Mouse (Mus musculus) hindbrain, embryonic 11.5 days (tissue): ENCODE measurements around the gene Tomm40. TPM values are rescaled to one million over a fixed set of nuclear protein-coding genes. Genes with fewer than 3 reads are reported as not detected.

Source experiments
- ATAC-seq: fragments of 200-750 bp; cut with Nextera tagmentation; 2 replicates; pipeline ENCODE4 v1.8.0; 2017; ENCODE audit warnings: mild to moderate bottlenecking, moderate TSS enrichment, moderate library complexity; ENCODE audit not compliant: low FRiP score
- DNase-seq: peaks from one replicate; pipeline ENCODE4 v3.0.0-alpha.2; 2015; ENCODE audit warnings: low spot score
- H3K27ac ChIP-seq: fragments of 300-500 bp; sonication (generic); 2 replicates; pipeline ENCODE4 v1.5.1; 2014; ENCODE audit warnings: mild to moderate bottlenecking, low read depth, low read length
- H3K27me3 ChIP-seq: fragments of 300-500 bp; sonication (generic); 2 replicates; pipeline ENCODE4 v1.6.1; 2014; ENCODE audit warnings: mild to moderate bottlenecking, low read length, moderate library complexity, mixed read lengths; ENCODE audit not compliant: control insufficient read depth, insufficient read depth
- H3K36me3 ChIP-seq: fragments of 300-500 bp; sonication (generic); 2 replicates; pipeline ENCODE4 v1.6.1; 2014; ENCODE audit warnings: mild to moderate bottlenecking, low read length, moderate library complexity, mixed read lengths; ENCODE audit not compliant: control insufficient read depth, insufficient read depth
- H3K4me1 ChIP-seq: fragments of 300-500 bp; sonication (generic); replicated peaks from 2 replicates; pipeline ENCODE4 v1.6.1; 2014; ENCODE audit warnings: low read length, mixed read lengths; ENCODE audit not compliant: control insufficient read depth, insufficient read depth
- H3K4me2 ChIP-seq: fragments of 300-500 bp; sonication (generic); replicated peaks from 2 replicates; pipeline ENCODE4 v1.6.1; 2014; ENCODE audit warnings: mild to moderate bottlenecking, low read depth, low read length
- H3K4me3 ChIP-seq: fragments of 300-500 bp; sonication (generic); 2 replicates; pipeline ENCODE4 v1.5.1; 2014; ENCODE audit warnings: low read depth, low read length
- H3K9ac ChIP-seq: fragments of 300-500 bp; sonication (generic); 2 replicates; pipeline ENCODE4 v1.6.1; 2014; ENCODE audit warnings: low read depth, low read length
- H3K9me3 ChIP-seq: fragments of 300-500 bp; sonication (generic); 2 replicates; pipeline ENCODE4 v1.6.1; 2016; ENCODE audit warnings: low read length; ENCODE audit not compliant: control insufficient read depth
- WGBS: fragments of 180-500 bp; shearing (Covaris S2); extraction: QIAGEN DNeasy Blood & Tissue Kit; methylation state at CpG from one replicate; pipeline ENCODE4 v1.1.7; 2014; 5-methylcytosine and 5-hydroxymethylcytosine counted together
- polyA plus RNA-seq: library from polyadenylated mRNA; unstranded; fragments of >200 nt; fragmentation: Nextera tagmentation; extraction: Ambion mirVana; gene quantifications from 2 replicates; pipeline ENCODE4 v1.2.1, GENCODE M21; 2014

The Tomm40 gene
- polyA plus RNA-seq, 1 experiment from 2014 or later, result 113 TPM

DNA sequence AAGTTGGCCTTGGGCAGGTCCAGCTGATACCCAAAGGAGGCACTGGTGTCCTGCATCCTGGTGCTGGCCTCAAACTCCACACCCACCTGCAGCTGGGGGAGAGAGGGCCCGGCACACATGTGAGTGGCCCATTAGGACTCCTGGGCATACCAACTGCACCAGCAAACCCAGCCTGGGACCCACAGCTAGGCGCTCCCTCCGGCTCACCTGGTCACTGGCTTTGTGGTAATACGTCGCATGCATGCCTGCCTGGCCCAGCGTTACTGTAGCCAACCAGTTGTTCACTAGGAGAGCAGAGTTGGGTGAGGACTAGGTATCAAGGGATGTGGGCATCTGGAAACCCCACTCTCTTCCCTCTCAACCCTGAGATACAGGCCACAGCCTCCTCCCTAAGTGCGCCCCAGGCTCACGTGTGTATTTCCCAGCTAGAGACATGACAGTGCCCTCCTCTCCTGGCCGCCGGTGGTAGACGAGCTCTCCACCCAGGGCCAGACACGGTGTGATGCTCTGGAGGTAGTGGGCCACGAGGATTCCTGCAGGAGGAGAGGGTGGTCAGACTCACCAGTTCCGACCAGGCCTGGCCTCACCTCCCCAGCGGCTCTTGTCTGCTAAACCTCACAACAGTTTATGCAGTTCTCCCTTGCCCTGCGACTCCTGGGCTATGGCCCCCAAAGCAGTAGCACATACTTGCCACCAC is 12.2 kb downstream of the Tomm40 start:
- 93% methylated on average over 16 of the region's 16 CpGs for WGBS
- DNase-seq (no peak), ATAC-seq (no peak)
- no peak overlapping the region for H3K9ac ChIP-seq
- H3K9me3 ChIP-seq, result no peaks in the 10 kb centered on the region
- H3K27me3 ChIP-seq, result no peaks in the 10 kb centered on the region
- H3K4me2 ChIP-seq, result no peak overlapping the region
- no peak overlapping the region for H3K27ac ChIP-seq
- H3K4me3 ChIP-seq, result no peak overlapping the region
- H3K36me3 ChIP-seq, result 0 out of 2 replicates have a peak, but pooled peaks cover 5% of the 10 kb centered on the region
- peaks cover 3% of the 10 kb centered on the region; the same call in 1 of the 2 replicates for H3K4me1 ChIP-seq

DNA sequence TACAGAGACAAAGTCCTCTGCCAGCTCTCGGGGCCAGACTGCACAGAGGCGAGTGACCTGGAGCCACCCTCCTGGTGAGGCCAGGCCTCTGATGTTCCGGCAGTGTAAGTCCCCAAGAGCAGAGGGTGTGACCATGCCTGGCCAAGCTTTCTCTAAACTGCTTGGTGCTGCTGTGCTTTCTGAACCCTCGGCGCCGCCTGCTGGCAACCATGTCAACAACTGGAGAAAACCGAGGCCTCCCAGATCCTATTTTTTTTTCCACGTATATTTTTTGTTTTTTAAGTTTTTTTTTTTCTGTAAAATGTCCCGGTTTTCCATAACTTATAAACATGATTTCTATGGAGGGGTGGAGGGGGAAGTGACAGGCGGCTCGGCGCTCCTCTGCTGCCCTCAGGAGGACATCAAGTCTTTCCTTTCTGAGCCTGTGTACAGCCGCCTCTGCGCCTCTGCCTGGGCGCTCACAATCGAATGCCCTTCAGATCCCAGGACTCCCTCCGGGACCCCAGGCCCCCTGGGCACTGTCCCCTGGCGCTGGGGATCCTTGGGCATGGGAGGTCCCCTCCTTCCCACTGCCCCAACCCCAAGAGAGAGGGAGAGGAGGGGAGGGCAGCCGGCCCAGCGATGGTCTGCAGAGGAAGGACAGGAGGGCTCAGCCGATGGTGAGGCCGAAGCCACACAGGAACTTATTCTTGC is 14.0 kb downstream of the Tomm40 start:
- DNase-seq (peak; percentile 72), ATAC-seq (peak; percentile 64)
- WGBS, result 25% methylated on average over 20 of the region's 22 CpGs
- Histone ChIP-seq H3K36me3 (peaks cover 7% of the 10 kb centered on the region; the same call in 1 of the 2 replicates), H3K4me2 (no peak overlapping the region), H3K9me3 (no peaks in the 10 kb centered on the region), H3K9ac (no peak overlapping the region), H3K27ac (no peak overlapping the region), H3K27me3 (no peaks in the 10 kb centered on the region), H3K4me1 (peaks cover 3% of the 10 kb centered on the region; the same call in 1 of the 2 replicates), H3K4me3 (no peak overlapping the region)

DNA sequence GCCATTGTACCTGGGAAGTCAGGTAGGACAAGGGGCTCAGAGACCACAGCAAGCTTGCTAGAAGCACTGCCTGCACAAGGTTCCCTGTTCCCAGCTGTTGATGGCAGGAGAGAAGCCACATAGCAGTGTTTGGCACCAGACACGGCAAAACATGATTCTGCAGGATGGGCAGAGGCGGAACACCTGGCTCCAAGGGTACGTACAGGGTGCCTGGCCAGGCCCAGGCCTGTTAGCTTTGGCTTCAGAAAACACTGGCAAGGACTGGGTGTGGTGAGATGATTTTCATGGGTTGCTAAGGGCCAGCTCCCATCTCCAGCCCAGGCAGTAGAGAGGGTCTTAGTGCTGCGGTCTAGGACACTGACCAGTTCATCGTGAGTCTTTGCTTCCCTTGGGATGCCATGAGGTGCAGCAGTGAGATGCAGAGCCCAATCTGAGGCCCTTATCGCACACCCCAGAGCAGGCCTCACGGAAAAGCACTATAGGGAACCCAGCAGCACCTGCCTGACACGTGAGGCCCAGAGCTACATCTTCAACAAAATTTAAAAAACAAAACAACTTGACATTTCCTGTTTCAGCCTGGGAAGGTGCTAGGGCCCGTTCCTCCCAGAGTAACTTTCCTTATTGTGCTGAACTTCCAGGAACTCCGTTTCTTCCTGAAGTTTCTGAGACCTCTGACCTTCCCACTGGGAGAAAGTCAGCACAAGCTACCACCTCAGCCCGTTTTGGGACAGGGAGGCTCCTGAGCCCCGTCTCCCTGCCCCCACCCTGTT is 14.8 kb downstream of the Tomm40 start:
- Histone ChIP-seq H3K27me3 (no peaks in the 10 kb centered on the region), H3K9me3 (no peaks in the 10 kb centered on the region), H3K36me3 (peaks cover 8% of the 10 kb centered on the region; the same call in 1 of the 2 replicates), H3K4me1 (peaks cover 3% of the 10 kb centered on the region; the same call in 1 of the 2 replicates), H3K9ac (no peak overlapping the region), H3K4me2 (no peak overlapping the region), H3K4me3 (no peak overlapping the region), H3K27ac (no peak overlapping the region)
- 55% methylated on average over 12 of the region's 12 CpGs for whole genome bisulfite sequencing
- DNase-seq, result no peak
- no peak for ATAC-seq

DNA sequence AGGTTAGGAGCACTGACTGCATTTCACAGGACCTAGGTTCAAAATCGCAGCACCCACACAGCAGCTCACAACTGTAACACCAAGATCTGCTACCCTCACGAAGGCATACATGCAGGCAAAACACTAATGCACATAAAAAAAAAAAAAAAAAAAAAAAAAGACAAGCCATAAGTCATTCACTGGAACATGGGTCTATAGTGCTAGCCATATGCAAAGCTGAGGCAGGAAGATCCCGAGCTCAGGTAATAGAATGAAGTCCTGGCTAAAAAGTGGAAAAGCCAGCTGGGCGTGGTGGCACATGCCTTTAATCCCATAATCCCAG is 15.4 kb downstream of the Tomm40 start:
- Histone ChIP-seq H3K4me3 (no peak overlapping the region), H3K4me1 (peaks cover 3% of the 10 kb centered on the region; the same call in 1 of the 2 replicates), H3K27ac (no peak overlapping the region), H3K9ac (no peak overlapping the region), H3K36me3 (peaks cover 8% of the 10 kb centered on the region; the same call in 1 of the 2 replicates), H3K9me3 (no peaks in the 10 kb centered on the region), H3K27me3 (no peaks in the 10 kb centered on the region), H3K4me2 (peak overlapping the region; percentile 43; the same call in 1 of the 2 replicates)
- DNase-seq (no peak), ATAC-seq (no peak)
- 76% methylated on average over 4 of the region's 4 CpGs for WGBS

DNA sequence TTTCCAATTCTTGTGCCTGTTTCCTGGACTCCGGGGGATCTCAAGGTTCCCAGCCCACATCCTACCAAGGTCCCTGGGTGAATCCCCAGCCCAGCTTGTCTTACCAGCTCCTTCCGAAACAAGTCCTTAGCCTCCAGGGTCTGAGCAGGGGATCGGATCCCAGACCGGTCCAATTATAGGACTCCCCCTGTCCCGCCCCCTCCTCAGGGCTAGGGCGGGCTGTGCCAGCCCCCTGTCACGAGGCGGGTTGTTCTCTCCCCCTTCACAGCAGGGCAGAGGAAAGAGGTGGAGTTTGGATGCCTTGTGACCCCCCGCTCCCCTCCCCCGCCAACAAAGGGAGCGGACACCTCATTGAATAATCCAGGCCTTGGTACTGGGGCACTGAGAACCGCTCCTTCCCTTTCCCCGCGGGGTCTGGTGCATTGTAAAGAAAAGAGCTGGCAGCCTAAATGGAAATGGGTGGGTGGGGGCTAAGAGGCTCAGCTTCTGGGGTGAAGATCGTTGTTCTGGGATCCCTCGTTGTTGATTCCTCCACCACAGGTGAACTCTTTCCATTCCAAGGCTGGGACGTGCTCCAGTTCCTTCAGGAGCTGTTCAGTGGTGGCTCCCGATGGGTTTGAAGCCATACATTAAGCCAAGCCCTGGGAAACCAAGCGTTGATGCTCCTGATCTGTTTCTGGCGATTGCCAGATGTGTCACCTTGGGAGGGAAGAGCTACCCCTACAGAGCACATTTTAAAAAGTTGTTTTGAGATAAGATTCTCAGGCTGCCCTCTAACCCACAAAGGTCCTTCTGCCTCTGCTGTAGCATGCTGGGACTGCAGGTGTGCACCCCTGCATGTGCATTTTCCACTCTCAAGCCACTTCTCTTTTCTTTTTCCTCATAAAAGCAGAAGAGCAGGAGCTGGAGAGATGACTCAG is 16.1 kb downstream of the Tomm40 start, which contains the start of gene Apoe:
Apoe (minus strand) TSS at position 282 of the 920 bp plus-strand sequence.
- no peaks in the 10 kb centered on the region for H3K27me3 ChIP-seq
- peak within 1 kb of the TSS; percentile 29 for H3K4me3 ChIP-seq
- H3K36me3 ChIP-seq, result peaks cover 8% of the 10 kb centered on the region; the same call in 1 of the 2 replicates
- DNase-seq (peak; percentile 55), ATAC-seq (peak; percentile 66)
- H3K4me2 ChIP-seq, result peak within 1 kb of the TSS; percentile 43
- H3K9me3 ChIP-seq, result no peaks in the 10 kb centered on the region
- H3K4me1 ChIP-seq, result peaks cover 3% of the 10 kb centered on the region; the same call in 1 of the 2 replicates
- H3K27ac ChIP-seq, result no peak within 1 kb of the TSS
- 2% methylated on average over 18 of the region's 20 CpGs for WGBS
- H3K9ac ChIP-seq, result peak within 1 kb of the TSS; percentile 59

DNA sequence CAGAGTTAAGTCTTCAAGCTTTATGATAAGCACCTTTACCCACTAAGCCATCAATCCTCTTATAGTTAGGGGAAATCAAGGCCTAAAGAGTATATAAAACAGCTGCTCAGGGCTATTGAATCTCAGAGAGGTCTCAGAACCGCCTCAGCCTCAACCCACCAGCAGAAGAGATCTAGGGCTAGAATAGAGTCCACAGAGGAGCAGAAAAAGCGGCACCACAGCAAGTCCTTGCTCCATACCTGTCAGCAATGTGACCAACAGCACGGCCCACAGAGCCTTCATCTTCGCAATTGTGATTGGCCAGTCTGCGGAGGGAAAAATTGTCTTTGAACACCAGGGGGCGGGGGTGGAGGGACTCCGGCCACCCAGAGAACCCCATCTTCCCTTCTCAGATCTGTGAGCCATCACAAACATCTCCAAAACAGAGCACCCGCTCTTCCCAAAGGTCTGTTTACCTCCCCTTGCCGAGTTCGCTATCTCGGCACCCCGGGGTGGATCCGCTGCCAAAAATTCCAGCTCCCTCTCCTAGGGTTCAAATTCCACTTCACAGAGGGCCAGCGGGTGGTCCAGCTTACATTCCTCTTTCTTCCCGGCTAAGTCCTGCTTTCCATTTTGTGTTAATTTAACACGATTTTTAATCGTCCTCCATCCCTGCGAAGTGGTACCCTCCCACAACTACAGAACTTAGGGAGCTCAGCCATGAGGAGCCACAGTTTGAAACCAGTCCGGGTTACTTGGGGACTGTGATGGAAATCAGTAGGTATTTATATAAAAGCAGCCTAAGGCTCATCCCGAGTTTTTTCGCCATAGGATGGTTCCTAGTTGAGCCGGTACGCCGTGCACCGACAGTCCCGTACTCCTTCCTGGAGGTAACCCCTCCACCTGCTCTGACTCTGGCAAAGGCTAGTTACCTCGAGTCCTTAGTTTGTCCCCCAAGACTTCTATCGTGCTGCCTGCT is 17.0 kb downstream of the Tomm40 start:
- Histone ChIP-seq H3K9me3 (no peaks in the 10 kb centered on the region), H3K27me3 (no peaks in the 10 kb centered on the region), H3K4me1 (peaks cover 3% of the 10 kb centered on the region; the same call in 1 of the 2 replicates), H3K4me2 (peak overlapping the region; percentile 43), H3K4me3 (peak overlapping the region; percentile 29), H3K36me3 (peaks cover 8% of the 10 kb centered on the region; the same call in 1 of the 2 replicates), H3K9ac (peak overlapping the region; percentile 59), H3K27ac (no peak overlapping the region)
- WGBS, result 3% methylated on average over 28 of the region's 28 CpGs
- no peak for ATAC-seq
- DNase-seq, result peak; percentile 65

DNA sequence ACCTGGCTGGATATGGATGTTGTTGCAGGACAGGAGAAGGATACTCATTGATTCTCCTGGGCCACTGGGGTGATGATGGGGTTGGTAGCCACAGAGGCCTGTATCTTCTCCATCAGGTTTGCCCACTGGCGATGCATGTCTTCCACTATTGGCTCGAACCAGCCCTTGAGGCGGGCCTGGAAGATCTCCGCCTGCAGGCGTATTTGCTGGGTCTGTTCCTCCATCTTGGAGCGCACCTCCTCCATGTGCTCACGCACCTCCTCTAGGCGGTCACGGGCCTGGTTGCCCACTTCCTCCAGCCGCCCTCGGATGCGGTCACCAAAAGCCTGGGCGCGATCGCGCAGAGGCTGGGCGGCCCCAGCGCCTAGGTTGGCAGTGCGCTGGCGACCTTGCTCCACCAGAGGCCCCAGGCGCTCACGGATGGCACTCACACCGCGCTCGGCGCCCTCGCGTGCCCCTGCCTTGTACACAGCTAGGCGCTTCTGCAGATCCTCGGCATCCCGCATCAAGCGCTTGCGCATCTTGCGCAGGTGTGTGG is 18.8 kb downstream of the Tomm40 start:
- Histone ChIP-seq H3K36me3 (peaks cover 6% of the 10 kb centered on the region; the same call in 1 of the 2 replicates), H3K27me3 (no peaks in the 10 kb centered on the region), H3K4me1 (peaks cover 3% of the 10 kb centered on the region; the same call in 1 of the 2 replicates), H3K27ac (no peak overlapping the region), H3K9ac (no peak overlapping the region), H3K9me3 (no peaks in the 10 kb centered on the region), H3K4me3 (no peak overlapping the region), H3K4me2 (no peak overlapping the region)
- no peak for DNase-seq
- 93% methylated on average over 34 of the region's 34 CpGs for WGBS
- ATAC-seq, result no peak
